Mouse (Mus musculus) liver, embryonic 14.5 days (tissue): Measurements from ENCODE around the gene Hacd4.

Source experiments
- CTCF ChIP-seq: IDR thresholded peaks from 2 replicates; pipeline ENCODE4 v1.5.1; 2016; ENCODE audit warnings: antibody characterized with exemption, low read depth, control low read depth
- EP300 ChIP-seq: IDR thresholded peaks from 2 replicates; pipeline ENCODE4 v1.6.1; 2016; ENCODE audit warnings: antibody characterized with exemption, low read depth

- no peak for TF ChIP-seq CTCF
- TF ChIP-seq EP300, result no peak
Measured at GRCm38 (mm10) chr4:88437166-88437565, 1.6 kb downstream of the Hacd4 start.
